Mouse (Mus musculus) lung, postnatal 0 days (tissue): ENCODE measurements around the gene Efemp1.

Experiments
- CTCF ChIP-seq: IDR thresholded peaks from 2 replicates; pipeline ENCODE4 v1.5.1; 2016; ENCODE audit warnings: antibody characterized with exemption, mild to moderate bottlenecking
- EP300 ChIP-seq: IDR thresholded peaks from 2 replicates; pipeline ENCODE4 v1.6.1; 2016; ENCODE audit warnings: antibody characterized with exemption, mild to moderate bottlenecking, control low read depth

DNA sequence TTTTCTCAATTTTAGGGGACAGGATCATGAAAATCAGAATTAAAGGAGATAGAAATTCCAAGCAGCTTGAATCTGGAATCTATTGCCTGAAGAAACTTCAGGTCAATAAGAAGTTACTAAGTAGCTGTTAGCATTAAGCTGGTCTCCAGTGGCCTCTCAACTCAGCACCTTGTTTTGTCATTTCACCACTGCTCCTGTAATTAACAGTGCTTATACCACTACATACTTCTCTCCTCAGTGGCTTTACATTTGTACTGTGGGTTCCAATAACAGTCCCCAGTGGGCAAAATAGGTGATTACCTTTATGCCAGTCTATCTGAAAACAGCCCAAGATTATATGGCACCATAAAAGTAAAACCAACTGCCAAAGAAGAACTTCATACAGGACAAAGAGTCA, 102.3 kb downstream of the Efemp1 start:
- no peak for TF ChIP-seq EP300
- 0 out of 2 replicates have a peak, but pooled peaks have one; percentile 9 for TF ChIP-seq CTCF
